Mouse (Mus musculus) gastrocnemius, postnatal 14 days (tissue): Measurements from ENCODE around the gene Akap6. TPM values are rescaled to one million over a fixed set of nuclear protein-coding genes. Genes with fewer than 3 reads are reported as not detected.

ENCODE experiments used
- DNase-seq: peaks from one replicate; pipeline ENCODE4 v3.0.0; 2021; ENCODE audit warnings: mixed read lengths
- intact Hi-C: fragments of 180-260 bp; cut with DNase I; formaldehyde crosslinking; loops from one replicate; pipeline ENCODE4 v1.15.1; 2025; ENCODE audit warnings: low total_unique reads
- total RNA-seq, 2 experiments: library from RNA; stranded (reverse); gene quantifications; 2 replicates each; pipeline ENCODE4 v1.2.3; 2021

The Akap6 gene
- total RNA-seq, 2 experiments from 2014 or later = 40.3 to 48.2 TPM

GRCm38 (mm10) chr12:52876978-52877769 lies 178.0 kb downstream of the Akap6 start:
- DNase-seq = no peak
- intact Hi-C loops = no loop called here

- no peak for DNase-seq
- intact Hi-C loops = no loop called here
These were observed 180.1 kb downstream of the Akap6 start for GRCm38 (mm10) chr12:52879324-52879723.

GRCm38 (mm10) chr12:52892519-52892918 lies 193.3 kb downstream of the Akap6 start:
- intact Hi-C loops = loop anchor here (10.0 kb wide), 2 partner anchors 58 to 398 kb away; no protein-coding TSS in a partner anchor
- peak; percentile 24 for DNase-seq

- no peak for DNase-seq
- intact Hi-C loops = loop anchor here (10.0 kb wide), 2 partner anchors 59 to 399 kb away; no protein-coding TSS in a partner anchor
These were observed 194.6 kb downstream of the Akap6 start for GRCm38 (mm10) chr12:52893656-52894405.

- DNase-seq = peak; percentile 37
- intact Hi-C loops = loop anchor here (5.0 to 10.0 kb wide), 3 partner anchors 61 to 884 kb away; no protein-coding TSS in a partner anchor
These were observed 196.7 kb downstream of the Akap6 start for GRCm38 (mm10) chr12:52895672-52896460.

- no peak for DNase-seq
- intact Hi-C loops = loop anchor here (5.0 to 10.0 kb wide), 3 partner anchors 62 to 884 kb away; no protein-coding TSS in a partner anchor
These were observed 197.6 kb downstream of the Akap6 start for GRCm38 (mm10) chr12:52896785-52897184.

- no peak for DNase-seq
- intact Hi-C loops = loop anchor here (5.0 to 10.0 kb wide), 3 partner anchors 63 to 886 kb away; no protein-coding TSS in a partner anchor
These were observed 198.9 kb downstream of the Akap6 start for GRCm38 (mm10) chr12:52898130-52898529.

- DNase-seq = no peak
- intact Hi-C loops = no loop called here
These were observed 204.9 kb downstream of the Akap6 start for GRCm38 (mm10) chr12:52904046-52904445.

- no peak for DNase-seq
- intact Hi-C loops = no loop called here
These were observed 209.4 kb downstream of the Akap6 start for GRCm38 (mm10) chr12:52908448-52909066.

GRCm38 (mm10) chr12:52910345-52910744 lies 211.2 kb downstream of the Akap6 start:
- intact Hi-C loops = loop anchor here (2.0 kb wide), 1 partner anchor 238 kb away; no protein-coding TSS in a partner anchor
- no peak for DNase-seq

GRCm38 (mm10) chr12:52910819-52911218 lies 211.6 kb downstream of the Akap6 start:
- DNase-seq = peak; percentile 64

GRCm38 (mm10) chr12:52918939-52919338 lies 219.8 kb downstream of the Akap6 start:
- intact Hi-C loops = loop anchor here (5.0 kb wide), 1 partner anchor 1143 kb away; no protein-coding TSS in a partner anchor
- DNase-seq = no peak

More at GRCm38 (mm10) chr12:52910819-52911218, 211.6 kb downstream of the Akap6 start:
- intact Hi-C loops = loop anchor here (2.0 kb wide), 1 partner anchor 238 kb away; no protein-coding TSS in a partner anchor

GRCm38 (mm10) chr12:52922510-52922909 lies 223.3 kb downstream of the Akap6 start:
- intact Hi-C loops = no loop called here
- no peak for DNase-seq

- DNase-seq = no peak
- intact Hi-C loops = no loop called here
These were observed 226.3 kb downstream of the Akap6 start for GRCm38 (mm10) chr12:52925448-52925847.

GRCm38 (mm10) chr12:52933832-52934231 lies 234.6 kb downstream of the Akap6 start:
- DNase-seq = no peak
- intact Hi-C loops = no loop called here

GRCm38 (mm10) chr12:52934989-52935388 lies 235.8 kb downstream of the Akap6 start:
- no peak for DNase-seq
- intact Hi-C loops = no loop called here

GRCm38 (mm10) chr12:52938786-52939185 lies 239.6 kb downstream of the Akap6 start:
- intact Hi-C loops = no loop called here
- DNase-seq = no peak

- intact Hi-C loops = no loop called here
These were observed 240.3 kb downstream of the Akap6 start for GRCm38 (mm10) chr12:52939324-52939946.

More at GRCm38 (mm10) chr12:52939324-52939946, 240.3 kb downstream of the Akap6 start:
- DNase-seq = no peak
